Mouse (Mus musculus) kidney, adult 2 months (tissue): Measurements from ENCODE around the gene Ss18l2. TPM values are rescaled to one million over a fixed set of nuclear protein-coding genes. Genes with fewer than 3 reads are reported as not detected.
A peak's percentile ranks its signal among the peaks of the same experiment; 100 is the strongest.

ENCODE experiments used
- DNase-seq: peaks from one replicate; pipeline ENCODE4 v3.0.0; 2021
- H3K27ac ChIP-seq: fragments of 200-500 bp; 2 replicates; pipeline ENCODE4 v1.5.1; 2012; ENCODE audit warnings: low read depth, low read length, control low read depth, inconsistent platforms; ENCODE audit not compliant: insufficient read depth
- H3K27me3 ChIP-seq: fragments of 200-500 bp; replicated peaks from 2 replicates; pipeline ENCODE4 v1.6.1; 2012; ENCODE audit warnings: mild to moderate bottlenecking, moderate library complexity, low read length, inconsistent platforms; ENCODE audit not compliant: control insufficient read depth, insufficient read depth
- H3K36me3 ChIP-seq: fragments of 200-500 bp; 2 replicates; pipeline ENCODE4 v1.6.1; 2012; ENCODE audit warnings: mild to moderate bottlenecking, moderate library complexity, low read length, inconsistent platforms; ENCODE audit not compliant: control insufficient read depth, insufficient read depth
- H3K4me1 ChIP-seq: fragments of 200-500 bp; 2 replicates; pipeline ENCODE4 v1.6.1; 2011; ENCODE audit warnings: low read length; ENCODE audit not compliant: control insufficient read depth, insufficient read depth
- H3K4me3 ChIP-seq: fragments of 200-500 bp; 2 replicates; pipeline ENCODE4 v1.5.1; 2011; ENCODE audit warnings: mild to moderate bottlenecking, low read depth, low read length, control low read depth; ENCODE audit not compliant: insufficient read depth
- CTCF ChIP-seq: fragments of 200-500 bp; conservative IDR thresholded peaks from 2 replicates; pipeline ENCODE4 v1.5.1; 2011; ENCODE audit warnings: low read depth, mild to moderate bottlenecking, control low read depth, low read length, moderate library complexity, mixed read lengths; ENCODE audit not compliant: insufficient read depth, insufficient read length
- POLR2A ChIP-seq: fragments of 200-500 bp; IDR thresholded peaks from one replicate; pipeline ENCODE4 v1.6.1; 2011; ENCODE audit warnings: low read depth, low read length, control low read depth
- WGBS: fragments of 180-500 bp; shearing (Covaris S2); methylation state at CpG from one replicate; pipeline ENCODE4 v1.1.7; 2018; 5-methylcytosine and 5-hydroxymethylcytosine counted together
- polyA plus RNA-seq: library from polyadenylated mRNA; depleted of rRNA; stranded (reverse); fragments of >200 nt; gene quantifications from 2 replicates; pipeline ENCODE4 v1.2.3, GENCODE M21; 2012; rRNA removed

Gene Ss18l2
- 52.4 and 61.5 TPM in 2 replicates for polyA plus RNA-seq

DNA sequence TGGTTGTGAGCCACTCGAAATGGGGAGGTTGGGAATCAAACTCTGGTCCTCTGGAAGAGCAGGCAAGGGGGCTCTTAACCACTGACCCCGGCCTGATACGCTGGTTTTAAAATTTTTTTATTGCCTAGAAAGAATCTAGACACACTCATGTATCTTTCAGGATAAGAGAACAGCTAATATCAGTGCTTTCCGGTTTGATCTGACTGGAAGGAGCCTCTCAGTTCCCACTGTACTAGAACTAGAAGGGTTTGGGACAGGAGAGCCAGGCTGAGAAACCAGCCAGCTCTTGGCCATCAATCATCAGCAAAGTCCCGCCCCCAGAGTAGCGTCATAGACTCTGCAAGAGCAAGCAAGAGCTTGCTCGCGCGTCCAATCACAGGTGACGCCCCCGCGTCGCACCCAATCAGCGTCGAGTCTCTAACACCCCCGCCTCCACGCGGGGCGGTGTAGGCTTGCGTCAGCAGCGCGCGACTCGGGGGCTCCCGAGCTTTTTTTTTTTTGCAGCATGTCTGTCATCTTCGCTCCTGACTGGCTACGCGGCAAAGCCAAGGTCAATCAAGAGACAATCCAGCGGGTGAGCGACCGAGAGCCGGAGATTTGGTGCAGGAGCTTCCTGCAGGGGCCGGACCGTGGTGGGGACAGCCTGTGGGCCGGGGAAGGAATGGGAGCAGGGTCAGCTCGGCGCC is at the start of gene Ss18l2:
Gene Ss18l2, plus strand, starts transcription at position 432 of the 686 bp plus-strand sequence.
- Histone ChIP-seq H3K4me3 (peak within 1 kb of the TSS; percentile 93), H3K27ac (peak within 1 kb of the TSS; percentile 85), H3K36me3 (peaks cover 2% of the 10 kb centered on the region), H3K27me3 (no peaks in the 10 kb centered on the region), H3K4me1 (peaks cover 15% of the 10 kb centered on the region; the same call in 1 of the 2 replicates)
- 5% methylated on average over 37 of the region's 37 CpGs for WGBS
- TF ChIP-seq CTCF (no peak), POLR2A (no peak)
- DNase-seq = peak; percentile 99

GRCm38 (mm10) chr9:121663467-121663866 is 46.7 kb upstream of the Ss18l2 start:
- Histone ChIP-seq H3K27me3 (no peaks in the 10 kb centered on the region), H3K36me3 (no peaks in the 10 kb centered on the region), H3K27ac (no peak overlapping the region), H3K4me1 (no peaks in the 10 kb centered on the region), H3K4me3 (no peak overlapping the region)
- WGBS = 75% methylated on average over 6 of the region's 6 CpGs
- DNase-seq = no peak
- TF ChIP-seq POLR2A = no peak
- TF ChIP-seq CTCF = no peak

GRCm38 (mm10) chr9:121664104-121664503 is 46.0 kb upstream of the Ss18l2 start:
- TF ChIP-seq CTCF = no peak
- TF ChIP-seq POLR2A = no peak
- 83% methylated on average over 5 of the region's 5 CpGs for WGBS

GRCm38 (mm10) chr9:121666957-121667630 is 43.0 kb upstream of the Ss18l2 start:
- Histone ChIP-seq H3K4me1 (no peaks in the 10 kb centered on the region), H3K4me3 (no peak overlapping the region), H3K27ac (no peak overlapping the region), H3K36me3 (no peaks in the 10 kb centered on the region), H3K27me3 (no peaks in the 10 kb centered on the region)
- 60% methylated on average over 16 of the region's 16 CpGs for WGBS
- DNase-seq = no peak
- TF ChIP-seq CTCF (no peak), POLR2A (no peak)

More at GRCm38 (mm10) chr9:121664104-121664503, 46.0 kb upstream of the Ss18l2 start:
- Histone ChIP-seq H3K36me3 (no peaks in the 10 kb centered on the region), H3K27me3 (no peaks in the 10 kb centered on the region), H3K4me3 (no peak overlapping the region), H3K27ac (no peak overlapping the region), H3K4me1 (no peaks in the 10 kb centered on the region)
- DNase-seq = no peak

DNA sequence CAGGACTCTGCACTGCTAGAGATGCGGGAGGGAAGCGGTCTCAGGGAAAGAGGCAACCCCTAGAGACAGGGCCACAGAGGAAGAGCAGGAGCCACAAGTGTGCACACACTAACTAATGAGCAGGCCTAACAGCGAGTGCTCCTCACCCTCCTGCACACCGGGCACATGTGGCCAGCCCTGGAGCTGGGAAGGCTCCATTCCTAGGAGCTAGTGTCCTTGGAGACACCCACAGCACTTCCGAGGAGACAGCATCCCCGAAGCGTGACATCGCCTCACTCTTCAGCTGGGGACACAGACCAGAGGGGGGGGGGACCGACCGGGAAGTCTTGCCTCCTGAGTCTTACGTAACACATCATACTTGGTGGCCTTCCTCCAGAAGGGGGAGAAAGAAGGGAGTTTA is 42.3 kb upstream of the Ss18l2 start:
- 67% methylated on average over 11 of the region's 11 CpGs for WGBS
- H3K27ac ChIP-seq = no peak overlapping the region
- no peak for DNase-seq
- H3K4me1 ChIP-seq = no peaks in the 10 kb centered on the region
- H3K4me3 ChIP-seq = no peak overlapping the region
- no peaks in the 10 kb centered on the region for H3K36me3 ChIP-seq
- no peak for TF ChIP-seq CTCF
- no peak for TF ChIP-seq POLR2A
- no peaks in the 10 kb centered on the region for H3K27me3 ChIP-seq

- TF ChIP-seq POLR2A = no peak
- TF ChIP-seq CTCF = peak; percentile 52
- DNase-seq = peak; percentile 50
- H3K27me3 ChIP-seq = no peaks in the 10 kb centered on the region
- 2% methylated on average over 28 of the region's 28 CpGs for whole genome bisulfite sequencing
- H3K36me3 ChIP-seq = no peaks in the 10 kb centered on the region
- H3K27ac ChIP-seq = no peak overlapping the region
- peak overlapping the region; percentile 0; the same call in 1 of the 2 replicates for H3K4me3 ChIP-seq
- no peaks in the 10 kb centered on the region for H3K4me1 ChIP-seq
These were observed 40.8 kb upstream of the Ss18l2 start for GRCm38 (mm10) chr9:121669348-121669791.

DNA sequence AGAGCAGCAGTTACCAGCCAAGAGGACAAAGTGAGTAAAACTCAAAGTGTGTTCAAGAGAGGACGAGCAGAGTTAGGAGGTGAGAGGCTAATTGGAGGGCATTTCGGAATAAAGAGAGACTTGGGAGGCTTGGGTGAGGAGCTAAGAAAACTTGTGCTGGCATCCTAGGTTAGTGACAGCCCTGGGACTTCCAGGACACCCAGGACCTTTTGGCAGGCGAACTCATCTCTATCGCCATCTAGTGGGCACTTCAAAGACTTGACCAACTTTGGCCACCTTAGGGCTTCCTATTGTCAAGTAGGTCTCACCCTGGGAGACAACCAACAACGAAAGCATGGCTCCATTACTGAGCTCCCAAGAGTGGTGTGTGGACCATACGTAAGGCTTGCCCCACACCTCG is 38.8 kb upstream of the Ss18l2 start:
- DNase-seq = peak; percentile 66
- WGBS = 31% methylated on average over 7 of the region's 7 CpGs
- Histone ChIP-seq H3K4me3 (no peak overlapping the region), H3K36me3 (no peaks in the 10 kb centered on the region), H3K27ac (no peak overlapping the region), H3K4me1 (no peaks in the 10 kb centered on the region), H3K27me3 (no peaks in the 10 kb centered on the region)
- no peak for TF ChIP-seq POLR2A
- peak; percentile 68 for TF ChIP-seq CTCF
